22 mouse cellular contexts compared by ENCODE assay signal in genomic region chr2:29676513-29676912, GRCm38 (mm10). TPM values are rescaled to one million over a fixed set of nuclear protein-coding genes. Genes with fewer than 3 reads are reported as not detected.
DNase-seq lines count a peak whose midpoint lies in the region; ATAC-seq and TF ChIP-seq lines count a peak whose summit lies in the region.
"Had no signal": no experiment of that assay in that cellular context is flagged by ENCODE, and none has a peak within 500 bp of the region (broad histone marks: within the 10 kb centered on the region; RNA-seq: fewer than 3 reads in every experiment).

No protein-coding gene starts in this region.

- 32% methylated on average over 6 of the region's 6 CpGs for WGBS in heart, adult 2 months
- 74% methylated on average over 6 of the region's 6 CpGs for WGBS in liver, embryonic 12.5 days (ENCODE audit: insufficient replicate concordance)

- H3K4me1 ChIP-seq in heart, adult 2 months (ENCODE audit: control insufficient read depth, insufficient read depth, low read length): peaks cover 32% of the 10 kb centered on the region
- peaks cover 53% of the 10 kb centered on the region for H3K4me1 ChIP-seq in liver, embryonic 12.5 days

- 0 out of 2 replicates have a peak overlapping the region, but pooled peaks have one; percentile 16 for H3K9ac ChIP-seq in heart, adult 2 months (ENCODE audit: low read depth, low read length)
- H3K9ac ChIP-seq in liver, embryonic 12.5 days: no peak overlapping the region
- H3K9ac ChIP-seq: embryonic facial prominence, embryonic 15.5 days; heart, embryonic 12.5 days; liver, embryonic 14.5 days had no signal

- no peak for TF ChIP-seq EP300 in heart, adult 2 months (IDR thresholded peaks at IDR 0.05; ENCODE audit: insufficient read depth, low read depth, low read length)

- no peak for DNase-seq in heart, adult 2 months
- no peak for DNase-seq in heart, adult 18-20 months
- no peak for DNase-seq in liver
- peak; percentile 41 for DNase-seq in thymus, postnatal 14 days
- DNase-seq in thymus, postnatal 25 days: no peak
- no peak for DNase-seq in right cerebral cortex, postnatal 14 days
- DNase-seq: adrenal gland, postnatal 14 days; cerebellum, adult 11-12 months; embryo, embryonic 11 days; kidney, adult 8-10 months; kidney, postnatal 25 days; left cerebral cortex, postnatal 4 days; spleen, adult 18-20 months; thymus, adult 2 months had no signal

- intact Hi-C loops in heart, adult 2 months (cut with DNase I): no loop called here

- no peak overlapping the region for H3K4me3 ChIP-seq in heart, adult 2 months
- H3K4me3 ChIP-seq in liver, embryonic 12.5 days: no peak overlapping the region
- H3K4me3 ChIP-seq: embryonic facial prominence, embryonic 15.5 days; heart, embryonic 12.5 days; megakaryocyte, embryonic 14.5 days had no signal

- no peak for TF ChIP-seq POLR2A in heart, adult 2 months (IDR thresholded peaks at IDR 0.05; ENCODE audit: insufficient read depth, low read depth, low read length)

- no peak overlapping the region for H3K4me2 ChIP-seq in liver, embryonic 12.5 days
- H3K4me2 ChIP-seq: embryonic facial prominence, embryonic 15.5 days; heart, embryonic 12.5 days had no signal

- peak overlapping the region; percentile 72 for H3K27ac ChIP-seq in heart, adult 2 months
- H3K27ac ChIP-seq in liver, embryonic 12.5 days: peak overlapping the region; percentile 46
- H3K27ac ChIP-seq: embryonic facial prominence, embryonic 15.5 days; liver, embryonic 14.5 days had no signal

- no peaks in the 10 kb centered on the region for H3K9me3 ChIP-seq in liver, embryonic 12.5 days (replicated peaks)
- H3K9me3 ChIP-seq: embryonic facial prominence, embryonic 15.5 days; G1E; heart, embryonic 12.5 days; megakaryocyte, embryonic 14.5 days had no signal

- H3K36me3 ChIP-seq in heart, adult 2 months (ENCODE audit: control insufficient read depth, insufficient read depth, low read length): peaks cover 35% of the 10 kb centered on the region
- peaks cover 14% of the 10 kb centered on the region for H3K36me3 ChIP-seq in liver, embryonic 12.5 days
- H3K36me3 ChIP-seq: embryonic facial prominence, embryonic 15.5 days had no signal

- no peak for TF ChIP-seq CTCF in heart, adult 2 months (IDR thresholded peaks at IDR 0.05)

- ATAC-seq in liver, embryonic 12.5 days: no peak
- ATAC-seq: CD4-positive, CD25-positive, alpha-beta regulatory T cell, adult 4 months; forebrain, embryonic 16.5 days had no signal

- peaks cover 9% of the 10 kb centered on the region for H3K79me2 ChIP-seq in heart, adult 2 months (replicated peaks; ENCODE audit: control insufficient read depth, insufficient read depth, low read length)

- H3K27me3 ChIP-seq in heart, adult 2 months (ENCODE audit: control insufficient read depth, insufficient read depth, low read length): no peaks in the 10 kb centered on the region
- no peaks in the 10 kb centered on the region for H3K27me3 ChIP-seq in liver, embryonic 12.5 days (replicated peaks)
- H3K27me3 ChIP-seq: embryonic facial prominence, embryonic 15.5 days; heart, embryonic 12.5 days; megakaryocyte, embryonic 14.5 days had no signal

RNA-seq across cellular contexts. Expression of gene Rapgef1, which starts 57.0 kb away (rescaled TPM):
- 100 to 1,000 TPM in 1 of 2 experiments, 10 to 100 TPM in 1; 96.7 to 116 TPM for total RNA-seq in heart, adult 2 months (2021)
- polyA plus RNA-seq in heart, adult 2 months (2012; rRNA removed): 65.0 and 86.1 TPM in 2 replicates
- 100 to 1,000 TPM in 1 of 2 experiments, 10 to 100 TPM in 1; 100.0 to 108 TPM for total RNA-seq in heart, adult 18-20 months (2021)
- 10.1 and 10.8 TPM in 2 replicates for polyA plus RNA-seq in liver, embryonic 12.5 days (2016; fragmentation: Nextera tagmentation; extraction: Ambion mirVana)
